Mouse (Mus musculus): Measurements from ENCODE around the gene Acadm.
A peak's percentile ranks its signal among the peaks of the same experiment; 100 is the strongest.

Acadm gene

GRCm38 (mm10) chr3:153941613-153942012 is 2.8 kb downstream of the Acadm start:
- DNase-seq (ENCODE audit: low spot score in 2 of 2), result no peak

DNA sequence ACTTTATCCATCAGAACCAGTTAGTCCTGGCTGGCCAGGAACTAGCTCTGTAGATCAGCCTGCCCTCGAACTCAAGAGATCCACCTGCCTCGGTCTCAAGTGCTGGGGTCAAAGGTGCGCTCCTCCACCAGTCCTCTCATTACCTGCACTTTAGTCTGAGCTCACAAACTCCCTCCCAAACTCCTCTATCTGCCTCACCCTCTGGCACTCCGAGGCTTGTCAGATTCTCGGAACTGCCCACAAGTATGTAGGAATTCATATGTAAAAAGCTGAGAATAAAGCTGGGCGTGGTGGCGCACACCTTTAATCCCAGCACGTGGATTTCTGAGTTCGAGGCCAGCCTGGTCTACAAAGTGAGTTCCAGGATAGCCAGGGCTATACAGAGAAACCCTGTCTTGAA is 3.9 kb downstream of the Acadm start:
- DNase-seq (ENCODE audit: low spot score in 2 of 2), result no peak

- no peak for DNase-seq (ENCODE audit: low spot score in 2 of 2)
Observed at GRCm38 (mm10) chr3:153940021-153940420, 4.4 kb downstream of the Acadm start.

- DNase-seq (ENCODE audit: low spot score in 2 of 2), result no peak
Observed at GRCm38 (mm10) chr3:153937116-153937810, 7.2 kb downstream of the Acadm start.

DNA sequence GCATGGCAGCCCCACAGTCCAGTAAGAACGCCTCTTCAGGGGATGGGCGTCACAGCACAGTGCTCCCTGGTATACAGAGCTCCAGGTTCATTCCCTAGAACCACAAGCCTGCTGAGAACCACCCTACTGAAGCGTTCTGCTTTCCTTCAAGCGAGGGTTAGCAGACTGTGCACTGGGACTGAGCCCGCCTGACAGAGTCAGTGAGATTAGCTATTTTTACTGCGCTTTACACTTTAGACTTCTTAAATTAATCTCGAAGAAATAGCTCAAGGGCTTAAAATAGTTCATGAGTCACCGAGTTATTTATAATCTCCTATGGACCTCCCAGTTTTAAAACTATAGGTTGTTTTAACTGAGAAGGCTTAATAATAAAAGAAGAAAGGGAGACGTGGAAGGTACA is 8.6 kb downstream of the Acadm start:
- no peak for DNase-seq (ENCODE audit: low spot score in 2 of 2)

DNA sequence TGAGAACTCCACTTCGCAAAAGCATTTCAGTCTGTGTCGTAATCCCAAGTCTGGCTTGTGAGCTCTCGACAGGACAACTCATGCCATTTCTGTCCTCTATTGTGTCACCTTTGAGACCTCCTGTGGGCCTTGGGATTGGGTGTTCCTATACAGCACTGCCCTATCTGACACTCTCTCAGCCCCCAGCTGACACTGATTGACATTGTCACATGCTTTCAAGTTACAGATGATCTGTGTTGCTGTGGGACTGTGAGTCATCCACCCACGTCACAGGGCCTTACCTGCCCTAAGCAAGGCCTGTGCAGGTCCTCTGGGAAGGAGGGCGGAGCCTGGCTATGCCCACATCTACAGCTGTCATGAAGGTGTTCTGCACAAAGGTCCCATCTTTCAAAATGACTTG is 12.0 kb downstream of the Acadm start:
- DNase-seq (ENCODE audit: low spot score in 2 of 2), result no peak

DNA sequence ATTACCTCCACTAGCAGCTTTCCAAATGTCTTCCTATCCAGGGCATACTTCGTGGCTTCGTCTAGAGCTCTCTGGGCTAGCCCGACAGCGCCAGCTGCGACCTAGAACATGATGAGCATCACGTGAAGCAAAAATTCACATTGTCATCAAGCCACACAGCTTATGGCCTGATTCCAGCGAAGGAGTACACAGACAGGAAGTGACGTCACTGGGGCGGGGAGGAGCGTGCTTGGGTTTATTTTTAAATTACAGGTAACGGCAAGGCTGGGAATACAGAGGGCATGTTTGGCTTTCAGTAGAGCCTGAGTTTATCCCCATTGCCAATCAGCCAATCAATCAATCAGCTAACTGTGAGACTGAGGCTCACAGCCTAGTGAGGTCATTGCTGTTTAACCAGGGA is 14.9 kb downstream of the Acadm start:
- no peak for DNase-seq (ENCODE audit: low spot score in 2 of 2)

GRCm38 (mm10) chr3:153926333-153926732 is 18.1 kb downstream of the Acadm start:
- DNase-seq (ENCODE audit: low spot score in 2 of 2), result no peak

GRCm38 (mm10) chr3:153921147-153921910 is 23.1 kb downstream of the Acadm start:
- DNase-seq (ENCODE audit: low spot score in 2 of 2), result no peak

- DNase-seq (ENCODE audit: low spot score in 2 of 2), result no peak
Observed at GRCm38 (mm10) chr3:153917200-153917599, 27.2 kb downstream of the Acadm start.

GRCm38 (mm10) chr3:153913510-153914243 is 30.8 kb downstream of the Acadm start:
- no peak for DNase-seq (ENCODE audit: low spot score in 2 of 2)

DNA sequence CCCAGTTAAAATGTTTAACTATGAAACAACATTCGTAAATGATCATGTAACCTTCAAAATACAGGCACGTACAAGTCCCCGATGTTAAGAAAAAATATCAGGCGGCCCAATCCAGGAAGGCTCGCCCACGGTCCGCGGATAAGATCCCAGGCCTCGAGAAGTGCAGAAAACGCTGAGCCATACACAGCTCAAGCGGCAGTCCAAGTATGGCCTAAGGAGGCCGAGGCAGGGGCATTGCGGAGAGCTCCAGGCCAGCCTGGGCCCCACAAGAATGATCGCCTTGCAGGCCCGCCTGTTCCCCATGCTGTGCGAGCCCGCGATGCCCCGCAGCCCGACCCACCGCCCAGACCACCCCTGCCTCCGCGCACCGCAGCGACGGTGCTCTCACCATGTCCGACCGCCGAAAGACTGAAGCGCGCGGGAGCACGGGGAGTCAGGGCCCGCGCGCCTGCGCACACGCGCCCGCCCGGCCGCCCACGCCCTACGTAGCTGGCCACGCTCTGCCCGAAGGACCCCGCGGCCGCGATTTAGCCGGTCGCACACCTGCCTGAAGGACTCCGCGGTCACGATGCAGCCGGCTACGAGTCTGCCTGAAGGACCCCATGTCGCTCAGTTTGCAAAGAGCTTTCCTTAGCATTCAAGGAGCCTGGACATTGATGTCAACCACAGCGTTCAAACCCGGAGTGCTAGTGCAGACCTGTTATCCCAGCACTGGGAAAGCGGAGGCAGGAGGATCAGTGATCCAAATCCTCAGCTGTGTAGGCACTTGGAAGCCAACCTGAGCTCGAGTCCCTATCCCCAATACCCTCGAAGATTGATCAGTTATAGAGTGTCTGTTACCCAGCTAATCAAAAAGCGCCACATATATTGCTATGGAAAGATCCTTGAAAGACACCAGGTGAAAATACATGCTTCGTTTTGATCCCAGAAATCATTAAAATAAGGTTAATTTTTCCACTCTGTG is 31.6 kb downstream of the Acadm start, which contains the start of gene Rabggtb:
Gene Rabggtb, minus strand, starts transcription at position 464 of the 964 bp plus-strand sequence.
- DNase-seq (ENCODE audit: low spot score in 2 of 2), result peak; percentile 95 to 97

DNA sequence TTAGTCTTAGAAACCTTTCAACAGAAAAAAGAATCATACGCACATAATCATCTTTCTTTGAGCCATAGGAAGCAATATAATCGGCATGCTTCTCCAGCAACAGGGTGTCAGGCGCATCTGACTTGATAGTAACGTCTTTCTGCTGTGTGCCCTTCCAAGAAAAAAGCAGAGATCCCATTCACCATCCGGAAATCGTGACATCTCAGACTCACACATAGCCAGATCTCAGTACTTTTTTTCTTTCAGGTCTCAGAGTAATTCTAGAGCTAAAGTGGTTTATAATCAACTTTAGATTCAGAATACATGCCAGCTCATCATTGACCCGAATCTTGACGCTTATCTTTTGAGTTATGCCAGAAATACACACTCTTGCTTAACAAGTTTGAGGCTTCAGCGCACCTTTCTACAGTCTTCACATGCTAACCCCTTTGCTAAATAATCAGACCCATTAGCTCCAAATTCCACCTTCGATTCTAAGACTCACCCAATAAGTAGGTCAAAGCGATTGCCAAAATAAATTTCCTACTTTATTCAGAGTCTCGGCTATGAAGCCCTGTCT is 32.5 kb downstream of the Acadm start:
- DNase-seq (ENCODE audit: low spot score in 2 of 2), result no peak

DNA sequence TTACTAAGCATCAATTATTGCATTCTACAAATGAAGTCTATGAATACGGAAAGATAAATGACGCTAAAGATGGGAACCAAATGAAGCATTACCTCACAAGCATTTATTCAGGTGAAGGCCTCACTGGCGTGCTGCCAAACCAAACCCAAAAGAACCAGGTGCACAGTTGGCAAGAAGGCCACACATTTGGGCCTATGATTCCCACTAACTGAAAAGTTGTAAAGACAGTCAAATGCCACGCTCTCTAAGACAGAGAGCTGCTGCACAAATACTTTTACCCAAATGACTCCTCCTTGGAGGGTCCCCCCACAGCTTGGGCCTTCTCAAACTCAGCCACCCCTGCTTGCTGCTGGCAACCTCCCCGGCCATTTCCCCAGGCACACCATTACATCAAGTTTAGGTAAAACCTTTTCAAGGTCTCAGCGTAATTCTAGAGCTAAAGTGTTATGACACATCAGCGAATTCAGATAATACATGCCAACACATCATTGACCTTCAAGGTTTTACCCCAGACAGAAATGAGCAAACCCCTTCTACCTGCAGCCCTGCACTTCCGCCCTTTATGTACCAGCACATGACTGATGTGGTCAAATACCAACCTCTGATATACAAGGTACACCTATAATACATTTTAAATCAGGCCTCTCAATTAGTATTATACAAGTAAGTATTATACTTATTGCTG is 33.1 kb downstream of the Acadm start:
- DNase-seq (ENCODE audit: low spot score in 2 of 2), result no peak

DNA sequence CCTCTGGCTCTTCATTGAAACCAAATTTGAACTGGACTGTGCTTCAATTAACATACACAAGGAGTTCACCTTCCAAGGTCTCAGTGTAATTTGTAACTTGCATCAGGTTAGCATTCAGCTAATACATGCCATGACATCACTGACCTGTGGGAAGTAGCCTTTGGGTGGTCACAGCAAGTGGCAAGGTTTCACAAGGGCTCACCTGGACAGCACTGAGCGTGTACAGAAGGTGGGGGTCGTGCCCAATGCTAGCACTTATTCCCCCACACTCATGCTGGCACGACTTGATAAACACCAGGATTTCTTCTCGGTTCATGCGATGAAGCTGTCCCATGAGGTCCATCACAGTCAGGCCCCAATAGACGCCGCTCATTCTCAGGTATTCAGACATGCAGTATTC is 33.9 kb downstream of the Acadm start:
- no peak for DNase-seq (ENCODE audit: low spot score in 2 of 2)

DNA sequence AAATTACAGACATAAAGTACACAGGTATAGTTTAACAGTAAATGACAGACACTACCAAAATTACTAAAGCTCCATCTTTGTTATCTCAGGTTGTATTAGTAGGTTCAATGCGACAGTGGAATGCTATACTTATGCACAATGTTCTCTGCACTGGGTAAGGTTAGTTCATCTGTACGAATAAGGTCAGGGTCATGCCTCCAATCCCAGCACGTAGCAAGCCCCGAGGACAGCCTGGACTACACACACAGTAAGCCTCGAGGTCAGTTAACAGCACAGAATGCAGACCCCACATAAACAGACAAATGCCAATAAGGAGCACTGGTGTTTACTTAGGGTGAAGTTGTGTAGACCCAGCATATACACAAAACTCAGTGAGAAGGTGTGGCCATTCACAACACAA is 35.5 kb downstream of the Acadm start:
- DNase-seq (ENCODE audit: low spot score in 2 of 2), result no peak

- no peak for DNase-seq (ENCODE audit: low spot score in 2 of 2)
Observed at GRCm38 (mm10) chr3:153906136-153906871, 38.1 kb downstream of the Acadm start, which contains the start of gene Msh4. Gene Msh4, minus strand, starts transcription at chr3:153906138.

DNA sequence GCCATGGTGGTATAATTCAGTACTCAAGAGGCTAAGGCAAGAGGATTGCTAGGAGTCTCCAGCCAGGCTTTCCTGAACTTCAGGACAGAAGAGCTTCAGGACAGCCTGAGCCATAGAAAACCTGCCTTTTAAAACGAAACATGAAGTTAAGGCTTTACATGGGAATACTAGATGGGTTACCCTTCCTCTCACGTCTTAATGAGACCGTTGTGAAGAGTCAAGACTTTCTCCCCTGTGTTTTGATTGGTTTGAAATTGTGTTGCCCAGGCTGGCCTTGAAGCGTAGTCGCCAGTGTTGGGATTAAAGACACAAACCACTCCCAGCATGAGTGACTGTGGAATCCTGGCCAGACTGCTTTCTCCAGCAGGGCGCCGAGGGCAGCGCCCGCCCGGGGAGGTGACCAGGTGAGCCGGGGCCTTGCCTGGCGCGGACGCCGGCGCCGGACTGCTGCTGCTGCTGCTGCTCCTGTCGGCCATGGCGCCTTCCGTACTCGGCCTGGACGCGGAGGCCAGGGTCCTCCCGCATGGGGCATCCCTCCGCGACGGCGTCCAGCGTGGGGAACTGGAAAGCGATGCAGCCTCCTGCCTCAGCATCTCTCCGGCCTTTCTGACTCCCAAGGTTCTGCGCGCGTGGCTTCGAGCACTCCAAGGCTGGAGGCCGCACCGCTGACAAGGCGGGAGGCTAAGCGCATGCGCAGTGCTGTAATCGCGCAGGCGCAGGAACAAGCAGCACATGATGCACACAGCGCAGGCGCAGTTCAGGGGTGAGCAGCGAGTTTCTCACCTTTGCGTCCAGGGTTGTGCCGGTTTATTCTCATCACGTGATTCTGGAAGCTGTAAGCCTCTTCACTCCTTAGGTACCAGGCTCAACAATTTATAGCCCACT is 38.9 kb downstream of the Acadm start:
- no peak for DNase-seq (ENCODE audit: low spot score in 2 of 2)

DNA sequence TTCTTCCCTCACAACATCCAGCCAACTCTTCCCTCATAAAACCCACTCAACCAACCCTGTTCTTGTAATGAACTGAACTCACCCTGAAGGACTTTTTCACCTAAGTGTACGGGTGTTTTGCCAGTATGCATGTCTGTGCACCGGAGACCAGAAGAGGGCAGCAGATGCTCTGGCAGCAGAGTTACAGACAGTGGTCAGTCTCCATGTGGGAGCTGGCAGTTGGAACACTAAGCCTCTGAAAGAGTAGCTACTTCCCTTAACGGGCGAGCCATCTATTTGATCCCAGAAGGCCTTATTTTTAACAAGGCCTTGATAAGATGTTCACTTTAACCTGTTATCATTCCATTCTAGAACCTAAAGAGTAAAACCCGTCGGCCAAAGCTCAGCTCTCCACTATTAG is 39.8 kb downstream of the Acadm start:
- DNase-seq (ENCODE audit: low spot score in 2 of 2), result peak; percentile 42 to 47

Data from right cerebral cortex, adult 2 months (tissue).